Mouse (Mus musculus) kidney, postnatal 0 days (tissue): ENCODE measurements around the gene Iffo2. TPM values are rescaled to one million over a fixed set of nuclear protein-coding genes. Genes with fewer than 3 reads are reported as not detected.
"Not testable (repeated sequence)": the region's sequence is repeated elsewhere in the genome, so short reads cannot be mapped to it uniquely, and the experiment has no call there.

Experiments used
- ATAC-seq: fragments of 200-750 bp; cut with Nextera tagmentation; replicated peaks from 2 replicates; pipeline ENCODE4 v1.8.0; 2017; ENCODE audit warnings: low read depth, moderate number of reproducible peaks, moderate TSS enrichment, moderate library complexity; ENCODE audit not compliant: low FRiP score
- DNase-seq: peaks from one replicate; pipeline ENCODE4 v3.0.0-alpha.2; 2016; ENCODE audit warnings: low spot score
- H3K27ac ChIP-seq: fragments of 300-500 bp; sonication (generic); 2 replicates; pipeline ENCODE4 v1.5.1; 2014; ENCODE audit warnings: mild to moderate bottlenecking
- H3K27me3 ChIP-seq: fragments of 300-500 bp; sonication (generic); 2 replicates; pipeline ENCODE4 v1.6.1; 2014; ENCODE audit warnings: low read length, mixed read lengths; ENCODE audit not compliant: insufficient read depth
- H3K36me3 ChIP-seq: fragments of 300-500 bp; sonication (generic); 2 replicates; pipeline ENCODE4 v1.6.1; 2014; ENCODE audit warnings: low read length, mixed read lengths; ENCODE audit not compliant: insufficient read depth
- H3K4me1 ChIP-seq: fragments of 300-500 bp; sonication (generic); replicated peaks from 2 replicates; pipeline ENCODE4 v1.6.1; 2014; ENCODE audit warnings: antibody characterized with exemption, low read length, mixed read lengths; ENCODE audit not compliant: insufficient read depth
- H3K4me2 ChIP-seq: fragments of 300-500 bp; sonication (generic); 2 replicates; pipeline ENCODE4 v1.6.1; 2014; ENCODE audit warnings: mild to moderate bottlenecking, low read length, moderate library complexity, mixed read lengths
- H3K4me3 ChIP-seq: fragments of 300-500 bp; sonication (generic); replicated peaks from 2 replicates; pipeline ENCODE4 v1.5.1; 2014; ENCODE audit warnings: low read depth, low read length
- H3K9ac ChIP-seq: fragments of 300-500 bp; sonication (generic); 2 replicates; pipeline ENCODE4 v1.6.1; 2014; ENCODE audit warnings: low read depth, low read length
- H3K9me3 ChIP-seq: fragments of 300-500 bp; sonication (generic); replicated peaks from 2 replicates; pipeline ENCODE4 v1.6.1; 2016; ENCODE audit warnings: low read length, inconsistent platforms, mixed read lengths
- CTCF ChIP-seq: IDR thresholded peaks from 2 replicates; pipeline ENCODE4 v1.5.1; 2016; ENCODE audit warnings: antibody characterized with exemption, low read depth, mild to moderate bottlenecking, moderate library complexity
- WGBS: fragments of 180-500 bp; shearing (Covaris S2); extraction: QIAGEN DNeasy Blood & Tissue Kit; methylation state at CpG from one replicate; pipeline ENCODE4 v1.1.7; 2014; 5-methylcytosine and 5-hydroxymethylcytosine counted together
- polyA plus RNA-seq: library from polyadenylated mRNA; unstranded; fragments of >200 nt; fragmentation: Nextera tagmentation; extraction: Ambion mirVana; gene quantifications from 2 replicates; pipeline ENCODE4 v1.2.1, GENCODE M21; 2015

The Iffo2 gene
- polyA plus RNA-seq, result 4.8 and 5.1 TPM in 2 replicates

DNA sequence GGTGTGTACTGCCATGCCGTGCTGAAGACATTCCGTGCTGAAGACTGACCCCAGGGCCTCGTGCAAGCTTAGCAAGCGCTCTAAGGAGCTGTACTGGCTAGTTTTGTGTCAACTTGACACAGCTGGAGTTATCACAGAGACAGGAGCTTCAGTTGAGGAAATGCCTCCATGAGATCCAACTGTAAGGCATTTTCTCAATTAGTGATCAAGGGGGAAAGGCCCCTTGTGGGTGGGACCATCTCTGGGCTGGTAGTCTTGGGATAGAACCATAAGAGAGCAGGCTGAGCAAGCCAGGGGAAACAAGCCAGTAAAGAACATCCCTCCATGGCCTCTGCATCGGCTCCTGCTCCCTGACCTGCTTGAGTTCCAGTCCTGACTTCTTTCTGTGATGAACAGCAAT lies at the start of gene Iffo2:
Gene Iffo2, plus strand, starts transcription at position 301 of the 400 bp plus-strand sequence.
- H3K36me3 ChIP-seq, DNase-seq, H3K4me1 ChIP-seq, H3K9ac ChIP-seq, H3K27me3 ChIP-seq, H3K9me3 ChIP-seq, ATAC-seq, H3K4me3 ChIP-seq, H3K4me2 ChIP-seq, H3K27ac ChIP-seq: not testable (repeated sequence)
- WGBS, result 86% methylated on average over 5 of the region's 5 CpGs

DNA sequence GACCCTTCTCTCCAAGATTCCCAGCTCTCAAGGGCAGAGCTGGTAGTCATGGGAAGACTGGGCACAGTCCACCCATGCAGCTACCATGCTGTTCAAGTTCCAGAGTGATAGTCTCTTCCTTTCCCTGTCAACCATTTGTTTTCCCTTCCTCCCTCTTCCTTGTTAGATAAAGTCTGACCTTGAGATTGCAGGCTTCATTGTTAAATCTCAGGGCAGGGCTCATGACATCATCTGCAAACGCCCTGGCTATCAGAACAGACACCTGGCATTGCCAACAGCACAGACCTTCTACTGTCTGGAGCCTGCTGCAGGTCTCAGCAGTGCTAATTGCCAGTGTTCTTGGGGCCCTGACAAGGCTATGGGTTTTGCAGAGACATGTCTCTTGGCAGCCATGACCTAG lies 48.9 kb upstream of the Iffo2 start:
- no peak overlapping the region for H3K27ac ChIP-seq
- H3K9ac ChIP-seq, result no peak overlapping the region
- no peak for TF ChIP-seq CTCF
- DNase-seq (no peak), ATAC-seq (no peak)
- no peak overlapping the region for H3K4me2 ChIP-seq
- H3K9me3 ChIP-seq, result no peaks in the 10 kb centered on the region
- no peaks in the 10 kb centered on the region for H3K27me3 ChIP-seq
- no peak overlapping the region for H3K4me3 ChIP-seq
- 0 out of 2 replicates have a peak, but pooled peaks cover 2% of the 10 kb centered on the region for H3K4me1 ChIP-seq
- WGBS, result 75% methylated on average over 1 of the region's 1 CpGs
- H3K36me3 ChIP-seq, result peaks cover 65% of the 10 kb centered on the region

DNA sequence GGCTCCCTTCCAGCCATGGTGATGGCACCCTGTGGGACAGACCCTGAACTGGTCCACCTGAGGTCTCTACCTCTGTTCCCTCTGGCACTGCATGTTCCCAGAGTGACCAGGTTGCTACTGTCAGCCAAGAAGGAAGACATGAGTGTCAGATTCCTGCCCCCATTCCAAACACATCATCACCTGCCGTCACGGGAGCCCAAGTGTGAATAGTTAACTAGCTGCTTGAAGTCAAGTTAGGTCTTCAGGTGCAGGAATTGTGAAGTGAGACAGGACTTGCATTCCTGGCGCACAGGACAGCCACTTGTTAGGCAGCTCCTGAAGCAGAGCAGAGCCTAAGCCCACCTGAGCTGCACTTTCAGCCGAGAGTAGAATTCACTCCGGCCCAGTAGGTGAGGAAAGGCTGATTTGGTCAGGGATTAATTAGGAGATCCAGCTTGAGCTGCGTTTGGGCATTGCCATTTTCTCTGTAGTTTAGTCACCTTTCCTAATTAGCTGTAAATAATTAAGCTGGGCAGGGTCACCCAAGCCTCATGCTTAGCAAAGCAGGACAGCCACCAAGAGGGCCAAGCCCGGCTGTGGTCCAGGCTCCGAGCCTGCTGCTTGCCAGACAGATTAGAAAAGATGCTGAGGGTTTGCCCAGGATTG lies 46.8 kb upstream of the Iffo2 start:
- 61% methylated on average over 8 of the region's 8 CpGs for WGBS
- ATAC-seq (peak; percentile 57; the same call in 1 of the 2 replicates), DNase-seq (peak; percentile 19)
- no peak for TF ChIP-seq CTCF
- no peaks in the 10 kb centered on the region for H3K27me3 ChIP-seq
- no peak overlapping the region for H3K9ac ChIP-seq
- H3K36me3 ChIP-seq, result peaks cover 62% of the 10 kb centered on the region
- H3K27ac ChIP-seq, result peak overlapping the region; percentile 70
- 0 out of 2 replicates have a peak, but pooled peaks cover 2% of the 10 kb centered on the region for H3K4me1 ChIP-seq
- no peak overlapping the region for H3K4me2 ChIP-seq
- H3K4me3 ChIP-seq, result no peak overlapping the region
- H3K9me3 ChIP-seq, result no peaks in the 10 kb centered on the region

DNA sequence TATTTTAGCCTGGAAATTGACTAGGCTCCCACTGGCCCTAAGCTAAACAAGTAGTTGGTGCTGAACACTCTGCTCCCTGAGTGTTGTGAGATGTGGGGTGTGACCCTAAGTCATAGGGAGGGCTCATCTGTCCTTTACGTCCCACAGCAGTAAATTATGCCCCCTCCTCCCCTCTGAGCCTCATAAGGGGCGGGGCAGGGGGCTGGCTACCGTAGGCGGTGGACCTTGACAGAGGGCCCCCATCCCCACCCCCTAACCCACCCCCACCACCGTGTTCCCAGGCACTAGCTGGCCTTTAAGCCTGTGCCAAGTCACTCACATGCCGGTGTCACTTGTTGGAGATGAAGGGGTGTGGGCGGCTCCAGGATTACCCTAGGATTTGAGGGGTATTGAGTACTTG lies 45.9 kb upstream of the Iffo2 start:
- ATAC-seq (no peak), DNase-seq (no peak)
- H3K9ac ChIP-seq, result no peak overlapping the region
- WGBS, result 37% methylated on average over 7 of the region's 7 CpGs
- H3K27ac ChIP-seq, result peak overlapping the region; percentile 70; the same call in 1 of the 2 replicates
- H3K9me3 ChIP-seq, result no peaks in the 10 kb centered on the region
- H3K4me1 ChIP-seq, result 0 out of 2 replicates have a peak, but pooled peaks cover 2% of the 10 kb centered on the region
- no peaks in the 10 kb centered on the region for H3K27me3 ChIP-seq
- no peak for TF ChIP-seq CTCF
- peaks cover 64% of the 10 kb centered on the region for H3K36me3 ChIP-seq
- H3K4me2 ChIP-seq, result no peak overlapping the region
- H3K4me3 ChIP-seq, result no peak overlapping the region

DNA sequence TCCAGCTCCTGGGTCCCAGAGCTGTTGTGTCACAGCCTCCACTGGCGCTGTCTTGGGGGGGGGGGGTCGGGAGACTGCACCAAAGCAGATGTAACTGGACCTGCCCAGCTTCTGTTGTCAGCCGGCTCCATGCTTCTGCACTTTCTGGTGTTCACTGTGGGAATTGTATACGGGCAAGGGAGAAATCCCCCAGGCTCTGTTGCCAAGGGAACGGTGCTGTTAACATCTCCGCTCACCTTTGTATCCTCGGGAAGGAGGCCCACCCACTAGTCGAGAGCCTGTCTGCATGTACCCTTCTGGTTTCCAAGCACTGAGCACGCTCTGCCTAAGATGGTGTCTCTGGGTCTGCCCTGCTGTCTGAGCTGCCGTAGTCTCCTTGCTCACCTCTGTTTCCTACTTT lies 43.3 kb upstream of the Iffo2 start:
- Histone ChIP-seq H3K4me1 (0 out of 2 replicates have a peak, but pooled peaks cover 2% of the 10 kb centered on the region), H3K27me3 (no peaks in the 10 kb centered on the region), H3K9ac (no peak overlapping the region), H3K4me3 (no peak overlapping the region), H3K9me3 (no peaks in the 10 kb centered on the region), H3K36me3 (peaks cover 65% of the 10 kb centered on the region), H3K4me2 (no peak overlapping the region), H3K27ac (no peak overlapping the region)
- 39% methylated on average over 10 of the region's 10 CpGs for WGBS
- DNase-seq (no peak), ATAC-seq (no peak)
- TF ChIP-seq CTCF, result no peak

DNA sequence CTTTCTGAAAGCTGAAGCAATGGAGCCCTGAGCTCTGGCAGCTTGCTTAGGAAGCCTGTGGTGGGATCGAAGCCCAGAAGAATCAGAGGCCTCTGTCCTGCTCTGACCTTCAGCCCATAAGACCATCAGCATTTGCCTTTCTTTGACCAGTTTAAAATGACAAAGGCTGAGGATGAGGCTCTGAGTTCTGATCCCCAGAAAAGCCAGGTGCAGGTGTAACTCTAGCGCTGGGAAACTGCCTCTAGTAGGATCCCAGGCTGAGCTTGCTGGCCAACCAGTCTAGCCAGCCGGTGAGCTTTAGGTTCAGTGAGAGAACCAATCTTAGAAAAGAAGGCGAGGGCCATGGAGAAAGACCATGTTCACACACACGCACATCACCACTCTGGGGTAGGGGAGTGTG lies 42.0 kb upstream of the Iffo2 start:
- TF ChIP-seq CTCF, result no peak
- Histone ChIP-seq H3K4me2 (no peak overlapping the region), H3K27ac (no peak overlapping the region), H3K36me3 (peaks cover 56% of the 10 kb centered on the region), H3K4me3 (no peak overlapping the region), H3K9ac (no peak overlapping the region), H3K27me3 (no peaks in the 10 kb centered on the region), H3K4me1 (no peaks in the 10 kb centered on the region), H3K9me3 (no peaks in the 10 kb centered on the region)
- 96% methylated on average over 5 of the region's 5 CpGs for WGBS
- DNase-seq (no peak), ATAC-seq (no peak)

DNA sequence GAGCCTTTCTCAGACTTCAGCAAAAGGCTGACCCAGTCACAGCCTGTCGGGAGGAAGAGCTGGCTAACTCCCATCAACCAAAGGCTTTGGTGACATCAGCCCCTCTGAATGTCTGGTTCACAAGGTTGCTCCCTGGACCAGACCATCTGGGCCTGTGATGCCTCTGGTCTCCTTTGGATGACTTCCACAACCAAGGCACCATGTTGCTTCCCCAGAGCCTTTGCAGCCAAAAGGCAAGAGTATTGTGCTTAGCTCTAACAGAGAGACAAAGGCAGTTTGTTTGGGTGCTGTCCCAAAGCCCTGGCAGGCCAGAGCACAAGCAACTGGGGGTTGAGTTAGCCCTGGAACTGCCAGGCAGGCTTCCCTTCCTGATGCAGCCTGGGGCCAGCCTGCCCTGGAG lies 40.4 kb upstream of the Iffo2 start:
- Histone ChIP-seq H3K9me3 (no peaks in the 10 kb centered on the region), H3K4me1 (no peaks in the 10 kb centered on the region), H3K36me3 (peaks cover 50% of the 10 kb centered on the region), H3K27ac (no peak overlapping the region), H3K27me3 (no peaks in the 10 kb centered on the region), H3K9ac (no peak overlapping the region), H3K4me3 (no peak overlapping the region), H3K4me2 (no peak overlapping the region)
- WGBS, result 95% methylated on average over 1 of the region's 1 CpGs
- ATAC-seq (no peak), DNase-seq (no peak)
- no peak for TF ChIP-seq CTCF
